Mouse (Mus musculus) liver, embryonic 14.5 days (tissue): ENCODE results near the gene Obscn.

Experiments
- CTCF ChIP-seq: IDR thresholded peaks from 2 replicates; pipeline ENCODE4 v1.5.1; 2016; ENCODE audit warnings: antibody characterized with exemption, low read depth, control low read depth
- EP300 ChIP-seq: IDR thresholded peaks from 2 replicates; pipeline ENCODE4 v1.6.1; 2016; ENCODE audit warnings: antibody characterized with exemption, low read depth

DNA sequence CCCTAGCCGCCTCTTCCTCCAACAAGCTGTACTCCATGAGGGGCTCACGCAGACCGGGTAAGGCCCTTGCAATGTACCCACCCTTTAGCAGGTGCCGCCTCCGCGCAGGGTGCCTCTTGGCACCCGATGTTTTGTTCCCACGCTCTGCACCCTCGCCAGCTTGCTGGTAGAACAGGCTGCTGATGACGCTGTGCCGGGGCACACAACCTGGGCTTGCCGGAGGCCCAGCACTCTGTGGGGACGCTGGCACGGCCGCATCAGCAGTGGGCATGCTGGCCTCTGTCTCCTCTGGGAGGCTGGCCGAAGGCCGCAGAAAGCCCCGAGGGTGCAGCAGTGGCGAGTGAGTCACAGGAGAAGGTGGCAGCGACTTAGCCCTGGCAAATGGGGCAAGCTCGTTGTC is 135.6 kb downstream of the Obscn start:
- TF ChIP-seq CTCF (no peak), EP300 (no peak)
